Mouse (Mus musculus): ENCODE data around the gene Gucy1b2. TPM values are rescaled to one million over a fixed set of nuclear protein-coding genes. Genes with fewer than 3 reads are reported as not detected.

The Gucy1b2 gene
- polyA plus RNA-seq, 1 experiment from 2014 or later, result 0.66 TPM

- H3K27ac ChIP-seq (ENCODE audit: low read depth, low read length), result no peak overlapping the region
- H3K36me3 ChIP-seq (ENCODE audit: control insufficient read depth, insufficient read depth, low read length), result peaks cover 3% of the 10 kb centered on the region; the same call in 1 of the 2 replicates
- H3K4me3 ChIP-seq (ENCODE audit: low read length), result no peak overlapping the region
- 97% methylated on average over 2 of the region's 2 CpGs for WGBS
- H3K9me3 ChIP-seq (ENCODE audit: control insufficient read depth, low read length), result no peaks in the 10 kb centered on the region
- no peak overlapping the region for H3K9ac ChIP-seq (ENCODE audit: low read depth, low read length)
- H3K4me1 ChIP-seq (ENCODE audit: control insufficient read depth, insufficient read depth, low read depth, low read length), result no peaks in the 10 kb centered on the region
- no peak overlapping the region for H3K4me2 ChIP-seq (ENCODE audit: low read length)
- H3K27me3 ChIP-seq (replicated peaks; ENCODE audit: control insufficient read depth, insufficient read depth, low read length), result no peaks in the 10 kb centered on the region
- no peak for ATAC-seq
Measured at GRCm38 (mm10) chr14:62363774-62364173, 92.3 kb downstream of the Gucy1b2 start.

GRCm38 (mm10) chr14:62361263-62361980, 94.7 kb downstream of the Gucy1b2 start:
- no peaks in the 10 kb centered on the region for H3K4me1 ChIP-seq (ENCODE audit: control insufficient read depth, insufficient read depth, low read depth, low read length)
- H3K27ac ChIP-seq (ENCODE audit: low read depth, low read length), result no peak overlapping the region
- no peak overlapping the region for H3K4me2 ChIP-seq (ENCODE audit: low read length)
- H3K36me3 ChIP-seq (ENCODE audit: control insufficient read depth, insufficient read depth, low read length), result no peaks in the 10 kb centered on the region; the same call in 1 of the 2 replicates
- H3K9ac ChIP-seq (ENCODE audit: low read depth, low read length), result no peak overlapping the region
- H3K4me3 ChIP-seq (ENCODE audit: low read length), result no peak overlapping the region
- H3K9me3 ChIP-seq (ENCODE audit: control insufficient read depth, low read length), result no peaks in the 10 kb centered on the region
- H3K27me3 ChIP-seq (replicated peaks; ENCODE audit: control insufficient read depth, insufficient read depth, low read length), result no peaks in the 10 kb centered on the region
- ATAC-seq, result no peak
- 86% methylated on average over 8 of the region's 8 CpGs for WGBS

- no peak overlapping the region for H3K4me2 ChIP-seq (ENCODE audit: low read length)
- H3K27me3 ChIP-seq (replicated peaks; ENCODE audit: control insufficient read depth, insufficient read depth, low read length), result no peaks in the 10 kb centered on the region
- H3K4me3 ChIP-seq (ENCODE audit: low read length), result no peak overlapping the region
- H3K36me3 ChIP-seq (ENCODE audit: control insufficient read depth, insufficient read depth, low read length), result no peaks in the 10 kb centered on the region
- H3K4me1 ChIP-seq (ENCODE audit: control insufficient read depth, insufficient read depth, low read depth, low read length), result no peaks in the 10 kb centered on the region
- no peak overlapping the region for H3K9ac ChIP-seq (ENCODE audit: low read depth, low read length)
- no peak overlapping the region for H3K27ac ChIP-seq (ENCODE audit: low read depth, low read length)
- H3K9me3 ChIP-seq (ENCODE audit: control insufficient read depth, low read length), result no peaks in the 10 kb centered on the region
- WGBS, result 89% methylated on average over 7 of the region's 7 CpGs
- ATAC-seq, result no peak
Measured at GRCm38 (mm10) chr14:62355201-62355600, 100.9 kb downstream of the Gucy1b2 start.

GRCm38 (mm10) chr14:62353793-62354192, 102.3 kb downstream of the Gucy1b2 start:
- WGBS, result 92% methylated on average over 5 of the region's 5 CpGs
- Histone ChIP-seq H3K9ac (ENCODE audit: low read depth, low read length) (no peak overlapping the region), H3K4me3 (ENCODE audit: low read length) (no peak overlapping the region), H3K4me2 (ENCODE audit: low read length) (no peak overlapping the region), H3K27me3 (replicated peaks; ENCODE audit: control insufficient read depth, insufficient read depth, low read length) (no peaks in the 10 kb centered on the region), H3K4me1 (ENCODE audit: control insufficient read depth, insufficient read depth, low read depth, low read length) (no peaks in the 10 kb centered on the region), H3K27ac (ENCODE audit: low read depth, low read length) (no peak overlapping the region), H3K9me3 (ENCODE audit: control insufficient read depth, low read length) (no peaks in the 10 kb centered on the region), H3K36me3 (ENCODE audit: control insufficient read depth, insufficient read depth, low read length) (no peaks in the 10 kb centered on the region)
- ATAC-seq, result no peak

GRCm38 (mm10) chr14:62353372-62353771, 102.7 kb downstream of the Gucy1b2 start:
- no peak overlapping the region for H3K4me2 ChIP-seq (ENCODE audit: low read length)
- H3K27me3 ChIP-seq (replicated peaks; ENCODE audit: control insufficient read depth, insufficient read depth, low read length), result no peaks in the 10 kb centered on the region
- no peak overlapping the region for H3K4me3 ChIP-seq (ENCODE audit: low read length)
- no peak overlapping the region for H3K27ac ChIP-seq (ENCODE audit: low read depth, low read length)
- no peaks in the 10 kb centered on the region for H3K9me3 ChIP-seq (ENCODE audit: control insufficient read depth, low read length)
- H3K9ac ChIP-seq (ENCODE audit: low read depth, low read length), result no peak overlapping the region
- ATAC-seq, result no peak
- H3K36me3 ChIP-seq (ENCODE audit: control insufficient read depth, insufficient read depth, low read length), result no peaks in the 10 kb centered on the region
- no peaks in the 10 kb centered on the region for H3K4me1 ChIP-seq (ENCODE audit: control insufficient read depth, insufficient read depth, low read depth, low read length)
- WGBS, result 73% methylated on average over 9 of the region's 9 CpGs

- Histone ChIP-seq H3K9ac (ENCODE audit: low read depth, low read length) (no peak overlapping the region), H3K4me3 (ENCODE audit: low read length) (no peak overlapping the region), H3K27me3 (replicated peaks; ENCODE audit: control insufficient read depth, insufficient read depth, low read length) (no peaks in the 10 kb centered on the region), H3K27ac (ENCODE audit: low read depth, low read length) (no peak overlapping the region), H3K4me1 (ENCODE audit: control insufficient read depth, insufficient read depth, low read depth, low read length) (peaks cover 6% of the 10 kb centered on the region), H3K4me2 (ENCODE audit: low read length) (no peak overlapping the region), H3K36me3 (ENCODE audit: control insufficient read depth, insufficient read depth, low read length) (no peaks in the 10 kb centered on the region), H3K9me3 (ENCODE audit: control insufficient read depth, low read length) (no peaks in the 10 kb centered on the region)
- ATAC-seq, result no peak
- WGBS, result 100% methylated on average over 3 of the region's 3 CpGs
Measured at GRCm38 (mm10) chr14:62350890-62351289, 105.2 kb downstream of the Gucy1b2 start.

GRCm38 (mm10) chr14:62350186-62350585, 105.9 kb downstream of the Gucy1b2 start:
- WGBS, result 76% methylated on average over 4 of the region's 4 CpGs
- Histone ChIP-seq H3K27me3 (replicated peaks; ENCODE audit: control insufficient read depth, insufficient read depth, low read length) (no peaks in the 10 kb centered on the region), H3K36me3 (ENCODE audit: control insufficient read depth, insufficient read depth, low read length) (no peaks in the 10 kb centered on the region), H3K27ac (ENCODE audit: low read depth, low read length) (no peak overlapping the region), H3K9me3 (ENCODE audit: control insufficient read depth, low read length) (no peaks in the 10 kb centered on the region), H3K9ac (ENCODE audit: low read depth, low read length) (no peak overlapping the region), H3K4me1 (ENCODE audit: control insufficient read depth, insufficient read depth, low read depth, low read length) (peaks cover 6% of the 10 kb centered on the region), H3K4me3 (ENCODE audit: low read length) (no peak overlapping the region), H3K4me2 (ENCODE audit: low read length) (no peak overlapping the region)
- no peak for ATAC-seq

- no peak for ATAC-seq
- Histone ChIP-seq H3K27me3 (replicated peaks; ENCODE audit: control insufficient read depth, insufficient read depth, low read length) (no peaks in the 10 kb centered on the region), H3K9me3 (ENCODE audit: control insufficient read depth, low read length) (no peaks in the 10 kb centered on the region), H3K4me2 (ENCODE audit: low read length) (no peak overlapping the region), H3K36me3 (ENCODE audit: control insufficient read depth, insufficient read depth, low read length) (no peaks in the 10 kb centered on the region), H3K9ac (ENCODE audit: low read depth, low read length) (no peak overlapping the region), H3K4me1 (ENCODE audit: control insufficient read depth, insufficient read depth, low read depth, low read length) (peaks cover 6% of the 10 kb centered on the region), H3K4me3 (ENCODE audit: low read length) (no peak overlapping the region), H3K27ac (ENCODE audit: low read depth, low read length) (no peak overlapping the region)
- 71% methylated on average over 5 of the region's 5 CpGs for WGBS
Measured at GRCm38 (mm10) chr14:62349786-62350185, 106.3 kb downstream of the Gucy1b2 start.

GRCm38 (mm10) chr14:62347103-62347502, 109.0 kb downstream of the Gucy1b2 start:
- no peaks in the 10 kb centered on the region for H3K9me3 ChIP-seq (ENCODE audit: control insufficient read depth, low read length)
- 66% methylated on average over 7 of the region's 7 CpGs for WGBS
- no peak overlapping the region for H3K9ac ChIP-seq (ENCODE audit: low read depth, low read length)
- H3K36me3 ChIP-seq (ENCODE audit: control insufficient read depth, insufficient read depth, low read length), result no peaks in the 10 kb centered on the region
- H3K4me2 ChIP-seq (ENCODE audit: low read length), result peak overlapping the region; percentile 12; the same call in 1 of the 2 replicates
- no peak overlapping the region for H3K4me3 ChIP-seq (ENCODE audit: low read length)
- no peak for ATAC-seq
- peaks cover 6% of the 10 kb centered on the region for H3K4me1 ChIP-seq (ENCODE audit: control insufficient read depth, insufficient read depth, low read depth, low read length)
- H3K27me3 ChIP-seq (replicated peaks; ENCODE audit: control insufficient read depth, insufficient read depth, low read length), result no peaks in the 10 kb centered on the region
- H3K27ac ChIP-seq (ENCODE audit: low read depth, low read length), result no peak overlapping the region

All from hindbrain, embryonic 16.5 days (tissue).